In the genomic region with DNA sequence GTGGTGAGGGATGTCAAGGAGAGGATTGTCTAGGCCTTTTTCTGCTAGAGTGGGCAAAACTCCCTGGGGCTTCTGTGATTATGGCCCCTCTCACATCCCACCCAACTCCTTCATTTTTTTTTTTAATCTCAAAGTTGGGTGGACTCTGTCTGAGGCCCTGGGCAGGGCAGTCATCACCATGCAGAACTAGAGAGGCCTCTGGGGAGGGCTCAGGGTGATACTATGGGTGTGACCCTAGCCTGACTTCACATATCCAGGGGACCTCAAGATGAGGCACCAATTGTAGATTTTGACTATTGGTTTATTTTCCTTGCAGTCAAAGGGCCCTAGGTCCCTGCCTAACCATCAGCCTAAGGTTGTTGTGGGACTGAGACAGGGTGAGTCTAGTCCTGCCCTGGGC, we compare ENCODE assay signal across 22 mouse cellular contexts. TPM values are rescaled to one million over a fixed set of nuclear protein-coding genes. Genes with fewer than 3 reads are reported as not detected.
DNase-seq lines count a peak whose midpoint lies in the region; ATAC-seq and TF ChIP-seq lines count a peak whose summit lies in the region.
"Had no signal": no experiment of that assay in that cellular context is flagged by ENCODE, and none has a peak within 500 bp of the region (broad histone marks: within the 10 kb centered on the region; RNA-seq: fewer than 3 reads in every experiment).

No protein-coding gene starts in this region.

- H3K36me3 ChIP-seq in liver, embryonic 11.5 days (ENCODE audit: control insufficient read depth, insufficient read depth, low read length), result no peaks in the 10 kb centered on the region
- no peaks in the 10 kb centered on the region for H3K36me3 ChIP-seq in liver, embryonic 15.5 days (replicated peaks)
- H3K36me3 ChIP-seq: embryonic facial prominence, embryonic 15.5 days; forebrain, embryonic 12.5 days; heart, embryonic 12.5 days; hindbrain, embryonic 15.5 days had no signal

- peak overlapping the region; percentile 37; the same call in 1 of the 2 replicates for H3K9ac ChIP-seq in liver, embryonic 11.5 days (ENCODE audit: low read depth, low read length)
- peak overlapping the region; percentile 13; the same call in 1 of the 2 replicates for H3K9ac ChIP-seq in liver, embryonic 15.5 days
- H3K9ac ChIP-seq: embryonic facial prominence, embryonic 15.5 days; forebrain, embryonic 12.5 days; heart, embryonic 12.5 days; hindbrain, embryonic 15.5 days had no signal

- H3K4me3 ChIP-seq in left cerebral cortex, adult 2 months, result no peak overlapping the region
- no peak overlapping the region for H3K4me3 ChIP-seq in liver, embryonic 11.5 days (ENCODE audit: low read depth, low read length)
- no peak overlapping the region for H3K4me3 ChIP-seq in liver, embryonic 15.5 days (replicated peaks)
- H3K4me3 ChIP-seq: embryonic facial prominence, embryonic 15.5 days; forebrain, embryonic 12.5 days; heart, embryonic 12.5 days; hindbrain, embryonic 15.5 days had no signal

- H3K4me1 ChIP-seq in liver, embryonic 11.5 days (replicated peaks; ENCODE audit: control insufficient read depth, insufficient read depth, low read length), result peaks cover 56% of the 10 kb centered on the region
- H3K4me1 ChIP-seq in liver, embryonic 15.5 days (replicated peaks), result peaks cover 95% of the 10 kb centered on the region

- intact Hi-C loops in left cerebral cortex, adult 2 months (cut with DNase I), result no loop called here

- H3K9me3 ChIP-seq in liver, embryonic 11.5 days (ENCODE audit: control insufficient read depth, low read length), result no peaks in the 10 kb centered on the region
- H3K9me3 ChIP-seq in liver, embryonic 15.5 days (replicated peaks), result no peaks in the 10 kb centered on the region
- H3K9me3 ChIP-seq: embryonic facial prominence, embryonic 15.5 days; forebrain, embryonic 12.5 days; heart, embryonic 12.5 days; hindbrain, embryonic 15.5 days had no signal

- DNase-seq in left cerebral cortex, adult 2 months (ENCODE audit: extremely low spot score in 1 of 2, low spot score in 2 of 2), result no peak
- no peak for DNase-seq in left cerebral cortex, adult 9 months (ENCODE audit: low spot score in 2 of 2)
- peak; percentile 48 for DNase-seq in c-Kit-positive CD71-positive TER-119-positive erythroid progenitor cells, embryonic 14.5 days (ENCODE audit: low spot score)
- no peak for DNase-seq in liver, embryonic 11.5 days (ENCODE audit: low spot score)
- no peak for DNase-seq in thymus, postnatal 36 days
- DNase-seq in T-cell, adult 2 months (ENCODE audit: low spot score), result no peak
- no peak for DNase-seq in lung, postnatal 36 days
- DNase-seq: adrenal gland, adult 2 months; adrenal gland, postnatal 36 days; cerebellum, adult 11 months; cerebellum, adult 8-10 months; cerebellum, postnatal 14 days; embryo, embryonic 11 days; gastrocnemius, postnatal 14 days; heart, postnatal 36 days had no signal

- peak overlapping the region; percentile 92; the same call in 1 of the 2 replicates for H3K27ac ChIP-seq in left cerebral cortex, adult 2 months
- H3K27ac ChIP-seq in liver, embryonic 11.5 days (ENCODE audit: low read depth, low read length), result peak overlapping the region; percentile 62; the same call in 1 of the 2 replicates
- peak overlapping the region; percentile 80 for H3K27ac ChIP-seq in liver, embryonic 15.5 days (replicated peaks)
- H3K27ac ChIP-seq: embryonic facial prominence, embryonic 15.5 days; forebrain, embryonic 12.5 days; hindbrain, embryonic 15.5 days had no signal

- TF ChIP-seq CTCF in left cerebral cortex, adult 2 months (IDR thresholded peaks at IDR 0.05), result no peak

- ATAC-seq in liver, embryonic 11.5 days (replicated peaks; ENCODE audit: low FRiP score), result peak; percentile 71; the same call in 1 of the 2 replicates
- peak; percentile 62 for ATAC-seq in liver, embryonic 15.5 days (ENCODE audit: insufficient read depth)
- ATAC-seq: forebrain, embryonic 16.5 days; Patski had no signal

- H3K4me2 ChIP-seq in liver, embryonic 11.5 days, result peak overlapping the region; percentile 39
- H3K4me2 ChIP-seq in liver, embryonic 15.5 days, result peak overlapping the region; percentile 36
- H3K4me2 ChIP-seq: embryonic facial prominence, embryonic 15.5 days; forebrain, embryonic 12.5 days; heart, embryonic 12.5 days; hindbrain, embryonic 15.5 days had no signal

- H3K27me3 ChIP-seq in liver, embryonic 11.5 days (replicated peaks; ENCODE audit: control insufficient read depth, insufficient read depth, low read length), result no peaks in the 10 kb centered on the region
- H3K27me3 ChIP-seq in liver, embryonic 15.5 days, result no peaks in the 10 kb centered on the region
- H3K27me3 ChIP-seq: embryonic facial prominence, embryonic 15.5 days; Patski had no signal

RNA-seq across cellular contexts. Expression of gene Stard10, which starts 1.2 kb away (rescaled TPM):
- total RNA-seq in left cerebral cortex, adult 2 months (2021), result 10 to 100 TPM; 81.7 to 84.3 TPM
- 86.4 and 93.9 TPM in 2 replicates for polyA plus RNA-seq in liver, embryonic 11.5 days (2014; fragmentation: Nextera tagmentation; extraction: Ambion mirVana)
- polyA plus RNA-seq in liver, embryonic 15.5 days (2015; fragmentation: Nextera tagmentation; extraction: Ambion mirVana), result 122 and 143 TPM in 2 replicates

RNA-seq across cellular contexts. Expression of gene Atg16l2, which starts 13.6 kb away (rescaled TPM):
- total RNA-seq in left cerebral cortex, adult 2 months (2021), result 10 to 100 TPM; 67.5 to 67.8 TPM
- 5.7 and 6.4 TPM in 2 replicates for polyA plus RNA-seq in liver, embryonic 11.5 days (2014; fragmentation: Nextera tagmentation; extraction: Ambion mirVana)
- 5.2 and 5.9 TPM in 2 replicates for polyA plus RNA-seq in liver, embryonic 15.5 days (2015; fragmentation: Nextera tagmentation; extraction: Ambion mirVana)

RNA-seq across cellular contexts. Expression of gene Arap1, which starts 32.2 kb away (rescaled TPM):
- 10 to 100 TPM; 16.6 to 22.1 TPM for total RNA-seq in left cerebral cortex, adult 2 months (2021)
- polyA plus RNA-seq in liver, embryonic 11.5 days (2014; fragmentation: Nextera tagmentation; extraction: Ambion mirVana), result 33.8 and 33.9 TPM in 2 replicates
- polyA plus RNA-seq in liver, embryonic 15.5 days (2015; fragmentation: Nextera tagmentation; extraction: Ambion mirVana), result 14.5 and 19.8 TPM in 2 replicates
